Mouse (Mus musculus) myocyte (in vitro differentiated cells): ENCODE results near the gene Bsnd. TPM values are rescaled to one million over a fixed set of nuclear protein-coding genes. Genes with fewer than 3 reads are reported as not detected.

Source experiments
- H3K27me3 ChIP-seq: one replicate; pipeline ENCODE4 v1.6.1; 2011; ENCODE audit not compliant: control insufficient read depth, insufficient read depth, insufficient read length
- H3K36me3 ChIP-seq: one replicate; pipeline ENCODE4 v1.6.1; 2011; ENCODE audit not compliant: control insufficient read depth, insufficient read depth
- H3K4me2 ChIP-seq: one replicate; pipeline ENCODE4 v1.6.1; 2011; ENCODE audit warnings: low read depth, control low read depth
- H3K4me3 ChIP-seq: one replicate; pipeline ENCODE4 v1.5.1; 2011; ENCODE audit warnings: mild to moderate bottlenecking, control low read depth, moderate library complexity
- H3K79me2 ChIP-seq: one replicate; pipeline ENCODE4 v1.6.1; 2011; ENCODE audit not compliant: control insufficient read depth, insufficient read depth
- H3ac ChIP-seq: one replicate; pipeline ENCODE4 v1.6.1; 2011; ENCODE audit not compliant: control insufficient read depth, insufficient read length
- CEBPB ChIP-seq: IDR thresholded peaks from 2 replicates; pipeline ENCODE4 v1.6.1; 2011; ENCODE audit warnings: mild to moderate bottlenecking, moderate library complexity; ENCODE audit not compliant: poor library complexity, insufficient read depth, severe bottlenecking
- E2F4 ChIP-seq: IDR thresholded peaks from one replicate; pipeline ENCODE4 v1.6.1; 2011; ENCODE audit warnings: mild to moderate bottlenecking, control low read depth, moderate library complexity; ENCODE audit not compliant: insufficient read depth
- MAX ChIP-seq: IDR thresholded peaks from one replicate; pipeline ENCODE4 v1.6.1; 2011; ENCODE audit warnings: low read depth, mild to moderate bottlenecking, control low read depth
- MYOD1 ChIP-seq, 3 experiments: IDR thresholded peaks; one replicate each; pipeline ENCODE4 v1.6.1; 2011; ENCODE audit warnings: control low read depth in 2 of 3, low read depth in 2 of 3, mild to moderate bottlenecking in 2 of 3, moderate library complexity in 1 of 3; ENCODE audit not compliant: insufficient read length in 2 of 3, control insufficient read depth in 1 of 3
- MYOG ChIP-seq, 3 experiments: IDR thresholded peaks; one replicate each; pipeline ENCODE4 v1.6.1; 2011; ENCODE audit warnings: control low read depth in 2 of 3, low read depth in 2 of 3, mild to moderate bottlenecking in 2 of 3; ENCODE audit not compliant: insufficient read length in 2 of 3, control insufficient read depth in 1 of 3, insufficient read depth in 1 of 3
- POLR2A ChIP-seq: IDR thresholded peaks from one replicate; pipeline ENCODE4 v1.6.1; 2011; ENCODE audit warnings: low read depth, mild to moderate bottlenecking, control low read depth, moderate library complexity; ENCODE audit not compliant: insufficient read length
- POLR2AphosphoS2 ChIP-seq: IDR thresholded peaks from one replicate; pipeline ENCODE4 v1.6.1; 2011; ENCODE audit warnings: low read depth, control low read depth; ENCODE audit not compliant: insufficient read length
- REST ChIP-seq: IDR thresholded peaks from one replicate; pipeline ENCODE4 v1.6.1; 2011; ENCODE audit warnings: mild to moderate bottlenecking, control low read depth, moderate library complexity; ENCODE audit not compliant: insufficient read depth, insufficient read length
- SRF ChIP-seq: IDR thresholded peaks from one replicate; pipeline ENCODE4 v1.6.1; 2011; ENCODE audit warnings: low read depth; ENCODE audit not compliant: control insufficient read depth, insufficient read length
- TCF12 ChIP-seq: IDR thresholded peaks from one replicate; pipeline ENCODE4 v1.6.1; 2011; ENCODE audit warnings: mild to moderate bottlenecking, control low read depth; ENCODE audit not compliant: poor library complexity, insufficient read depth, severe bottlenecking
- TCF3 ChIP-seq: IDR thresholded peaks from one replicate; pipeline ENCODE4 v1.6.1; 2011; ENCODE audit warnings: low read depth, control low read depth; ENCODE audit not compliant: insufficient read length
- USF1 ChIP-seq: IDR thresholded peaks from one replicate; pipeline ENCODE4 v1.6.1; 2011; ENCODE audit warnings: low read depth, mild to moderate bottlenecking, control low read depth, moderate library complexity
- polyA plus RNA-seq: library from polyadenylated mRNA; unstranded; fragments of >200 nt; fragmentation: generic; extraction: Trizol; gene quantifications from one replicate; pipeline ENCODE4 v1.2.1, GENCODE M21; 2012; ENCODE audit warnings: missing spikeins

Bsnd gene
- not detected for polyA plus RNA-seq

- Histone ChIP-seq H3K4me3 (no peak within 1 kb of the TSS), H3K27me3 (peaks cover 28% of the 10 kb centered on the region), H3K4me2 (no peak within 1 kb of the TSS), H3K36me3 (no peaks in the 10 kb centered on the region), H3K79me2 (no peaks in the 10 kb centered on the region), H3ac (no peak within 1 kb of the TSS)
- TF ChIP-seq POLR2A (no peak), CEBPB (no peak), TCF3 (no peak), USF1 (no peak), MAX (no peak), MYOD1 (IDR thresholded peaks at IDR 0.05; ENCODE audit: control insufficient read depth in 1 of 3, insufficient read length in 2 of 3, low read depth in 2 of 3) (no peak), E2F4 (no peak), MYOG (IDR thresholded peaks at IDR 0.05; ENCODE audit: control insufficient read depth in 1 of 3, insufficient read depth in 1 of 3, insufficient read length in 2 of 3, low read depth in 2 of 3) (no peak)
These were observed at the start of gene Bsnd for GRCm38 (mm10) chr4:106492116-106492515. Gene Bsnd, minus strand, starts transcription at chr4:106492283.

- no peaks in the 10 kb centered on the region for H3K79me2 ChIP-seq
- no peaks in the 10 kb centered on the region for H3K36me3 ChIP-seq
- no peak for TF ChIP-seq CEBPB
- TF ChIP-seq POLR2A = no peak
- no peak for TF ChIP-seq TCF3
- TF ChIP-seq MYOD1 (IDR thresholded peaks at IDR 0.05; ENCODE audit: control insufficient read depth in 1 of 3, insufficient read length in 2 of 3, low read depth in 2 of 3) = no peak
- TF ChIP-seq TCF12 = no peak
- no peak for TF ChIP-seq MAX
- TF ChIP-seq MYOG (IDR thresholded peaks at IDR 0.05; ENCODE audit: control insufficient read depth in 1 of 3, insufficient read depth in 1 of 3, insufficient read length in 2 of 3, low read depth in 2 of 3) = no peak
- TF ChIP-seq SRF = no peak
- no peak for TF ChIP-seq POLR2AphosphoS2
- TF ChIP-seq E2F4 = no peak
- no peak for TF ChIP-seq REST
- TF ChIP-seq USF1 = no peak
- H3K27me3 ChIP-seq = no peaks in the 10 kb centered on the region
- H3K4me3 ChIP-seq = no peak overlapping the region
- no peak overlapping the region for H3K4me2 ChIP-seq
- no peak overlapping the region for H3ac ChIP-seq
These were observed 49.4 kb upstream of the Bsnd start for GRCm38 (mm10) chr4:106541491-106541890.

GRCm38 (mm10) chr4:106539756-106540155 lies 47.7 kb upstream of the Bsnd start:
- Histone ChIP-seq H3K27me3 (no peaks in the 10 kb centered on the region), H3K79me2 (no peaks in the 10 kb centered on the region), H3K4me3 (no peak overlapping the region), H3ac (no peak overlapping the region), H3K4me2 (no peak overlapping the region), H3K36me3 (no peaks in the 10 kb centered on the region)
- no peak for TF ChIP-seq E2F4
- no peak for TF ChIP-seq POLR2A
- TF ChIP-seq TCF12 = no peak
- no peak for TF ChIP-seq SRF
- TF ChIP-seq MYOG (IDR thresholded peaks at IDR 0.05; ENCODE audit: control insufficient read depth in 1 of 3, insufficient read depth in 1 of 3, insufficient read length in 2 of 3, low read depth in 2 of 3) = no peak
- no peak for TF ChIP-seq REST
- no peak for TF ChIP-seq USF1
- TF ChIP-seq TCF3 = no peak
- TF ChIP-seq MAX = no peak
- no peak for TF ChIP-seq MYOD1 (IDR thresholded peaks at IDR 0.05; ENCODE audit: control insufficient read depth in 1 of 3, insufficient read length in 2 of 3, low read depth in 2 of 3)
- no peak for TF ChIP-seq POLR2AphosphoS2
- TF ChIP-seq CEBPB = no peak

GRCm38 (mm10) chr4:106534256-106534655 lies 42.2 kb upstream of the Bsnd start:
- Histone ChIP-seq H3K79me2 (no peaks in the 10 kb centered on the region), H3K4me3 (no peak overlapping the region), H3ac (no peak overlapping the region), H3K27me3 (no peaks in the 10 kb centered on the region), H3K4me2 (no peak overlapping the region), H3K36me3 (no peaks in the 10 kb centered on the region)
- TF ChIP-seq TCF12 (no peak), E2F4 (no peak)

- H3K79me2 ChIP-seq = no peaks in the 10 kb centered on the region
- H3K4me2 ChIP-seq = no peak overlapping the region
These were observed 41.5 kb upstream of the Bsnd start for GRCm38 (mm10) chr4:106533421-106534080.

More at GRCm38 (mm10) chr4:106533421-106534080, 41.5 kb upstream of the Bsnd start:
- no peaks in the 10 kb centered on the region for H3K36me3 ChIP-seq
- no peak overlapping the region for H3K4me3 ChIP-seq
- no peak for TF ChIP-seq SRF
- no peak for TF ChIP-seq REST
- TF ChIP-seq E2F4 = no peak
- TF ChIP-seq MAX = no peak
- TF ChIP-seq TCF12 = no peak
- no peak for TF ChIP-seq TCF3
- no peak for TF ChIP-seq USF1
- TF ChIP-seq POLR2AphosphoS2 = no peak
- no peak for TF ChIP-seq POLR2A
- TF ChIP-seq MYOG (IDR thresholded peaks at IDR 0.05; ENCODE audit: control insufficient read depth in 1 of 3, insufficient read depth in 1 of 3, insufficient read length in 2 of 3, low read depth in 2 of 3) = no peak
- no peak for TF ChIP-seq CEBPB
- no peak for TF ChIP-seq MYOD1 (IDR thresholded peaks at IDR 0.05; ENCODE audit: control insufficient read depth in 1 of 3, insufficient read length in 2 of 3, low read depth in 2 of 3)
- H3K27me3 ChIP-seq = no peaks in the 10 kb centered on the region
- no peak overlapping the region for H3ac ChIP-seq
